Mouse (Mus musculus): Measurements from ENCODE around the gene Fgfr4. TPM values are rescaled to one million over a fixed set of nuclear protein-coding genes. Genes with fewer than 3 reads are reported as not detected.
"Not testable (repeated sequence)": the region's sequence is repeated elsewhere in the genome, so short reads cannot be mapped to it uniquely, and the experiment has no call there.

Fgfr4 gene
- total and polyA plus RNA-seq, 2 experiments from 2014 or later = 0.44 to 0.52 TPM

DNA sequence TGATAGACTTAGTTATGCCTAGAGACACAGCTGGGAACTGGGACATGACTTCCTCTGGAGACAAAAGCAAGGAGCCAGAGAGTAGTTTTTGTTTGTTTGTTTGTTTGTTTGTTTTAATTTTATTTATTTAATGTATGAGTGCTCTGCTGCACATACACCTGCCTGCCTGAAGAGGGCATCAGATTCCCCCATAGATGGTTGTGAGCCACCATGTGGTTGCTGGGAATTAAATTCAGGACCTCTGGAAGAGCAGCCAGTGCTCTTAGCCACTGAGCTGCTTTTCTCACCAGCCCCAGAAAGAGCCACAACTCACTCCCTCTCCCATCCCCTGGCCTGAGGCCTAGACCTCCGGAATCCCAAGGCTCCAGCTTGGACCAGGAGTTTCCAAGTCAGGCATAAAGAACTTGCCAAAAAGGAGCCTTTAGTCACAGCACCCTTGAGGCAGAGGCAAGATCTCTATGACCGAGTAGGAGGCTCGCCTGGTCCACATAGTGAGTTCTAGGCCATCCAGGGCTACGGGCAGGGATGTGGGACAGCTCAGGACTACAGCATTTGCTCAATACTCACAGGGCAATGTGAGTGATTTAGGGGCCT, 25.6 kb downstream of the Fgfr4 start:
- peak; percentile 60 for TF ChIP-seq CTCF (IDR thresholded peaks at IDR 0.05)
- ATAC-seq (ENCODE audit: low FRiP score) = no peak

DNA sequence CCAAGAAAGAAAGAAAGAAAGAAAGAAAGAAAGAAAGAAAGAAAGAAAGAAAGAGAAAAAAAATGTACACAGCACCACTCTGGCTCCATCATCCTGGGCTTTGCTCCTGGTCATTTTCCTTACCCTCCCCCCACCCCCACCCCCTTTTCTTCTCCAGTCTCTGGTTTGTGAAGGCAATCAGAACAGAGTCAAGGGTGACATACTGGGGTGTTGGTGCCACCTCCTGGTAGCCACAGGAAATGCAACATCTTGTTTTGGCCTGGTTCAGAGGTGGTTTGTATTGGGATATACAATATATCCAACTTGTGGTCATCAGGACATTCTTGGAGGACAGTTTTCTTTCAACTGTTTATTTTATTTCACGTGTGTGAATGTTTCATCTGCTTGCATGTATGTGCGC, 26.1 kb downstream of the Fgfr4 start:
- no peaks in the 10 kb centered on the region for H3K27me3 ChIP-seq (ENCODE audit: insufficient read depth, low read length)
- DNase-seq (ENCODE audit: low spot score) = peak; percentile 79
- H3K4me1 ChIP-seq (ENCODE audit: insufficient read depth, low read length) = no peaks in the 10 kb centered on the region
- 27% methylated on average over 2 of the region's 2 CpGs for WGBS
- no peak overlapping the region for H3K9ac ChIP-seq (replicated peaks; ENCODE audit: low read length, poor library complexity, severe bottlenecking)
- no peak overlapping the region for H3K27ac ChIP-seq (ENCODE audit: low read depth, low read length)
- H3K36me3 ChIP-seq (ENCODE audit: insufficient read depth, low read length) = no peaks in the 10 kb centered on the region
- H3K4me2 ChIP-seq (ENCODE audit: low read depth, low read length, poor library complexity, severe bottlenecking) = no peak overlapping the region
- no peak for ATAC-seq (ENCODE audit: low FRiP score)
- H3K9me3 ChIP-seq (ENCODE audit: low read length) = no peaks in the 10 kb centered on the region
- TF ChIP-seq CTCF (IDR thresholded peaks at IDR 0.05) = peak; percentile 92
- H3K4me3 ChIP-seq (ENCODE audit: low read depth, low read length) = no peak overlapping the region

More for the DNA sequence above, 25.6 kb downstream of the Fgfr4 start:
- Histone ChIP-seq H3K4me2 (ENCODE audit: low read depth, low read length, poor library complexity, severe bottlenecking) (no peak overlapping the region), H3K4me1 (ENCODE audit: insufficient read depth, low read length) (no peaks in the 10 kb centered on the region), H3K9ac (replicated peaks; ENCODE audit: low read length, poor library complexity, severe bottlenecking) (no peak overlapping the region), H3K36me3 (ENCODE audit: insufficient read depth, low read length) (no peaks in the 10 kb centered on the region), H3K27me3 (ENCODE audit: insufficient read depth, low read length) (no peaks in the 10 kb centered on the region), H3K4me3 (ENCODE audit: low read depth, low read length) (no peak overlapping the region), H3K27ac (ENCODE audit: low read depth, low read length) (no peak overlapping the region), H3K9me3 (ENCODE audit: low read length) (no peaks in the 10 kb centered on the region)
- WGBS = 62% methylated on average over 4 of the region's 4 CpGs
- DNase-seq (ENCODE audit: low spot score) = no peak

DNA sequence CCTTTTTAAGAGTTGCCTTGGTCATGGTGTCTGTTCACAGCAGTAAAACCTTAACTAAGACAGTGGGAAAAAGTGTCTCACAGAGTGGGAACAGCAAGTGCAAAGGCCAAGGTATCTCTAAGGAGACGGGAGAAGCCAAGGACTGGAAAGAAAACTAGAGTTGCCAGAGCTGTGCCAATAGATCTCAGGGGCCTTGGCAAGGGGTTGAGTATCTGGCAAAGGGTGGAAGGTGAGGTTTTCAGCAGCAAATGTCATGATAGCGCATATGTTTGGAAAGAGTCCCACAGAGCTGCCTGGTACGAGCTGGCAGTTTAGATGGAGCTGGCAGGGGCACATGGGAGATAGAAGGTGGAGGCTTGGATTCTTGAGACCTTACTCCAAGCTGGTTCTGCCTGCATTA, 27.2 kb downstream of the Fgfr4 start:
- Histone ChIP-seq H3K27me3 (ENCODE audit: insufficient read depth, low read length) (no peaks in the 10 kb centered on the region), H3K4me2 (ENCODE audit: low read depth, low read length, poor library complexity, severe bottlenecking) (no peak overlapping the region), H3K27ac (ENCODE audit: low read depth, low read length) (no peak overlapping the region), H3K4me1 (ENCODE audit: insufficient read depth, low read length) (no peaks in the 10 kb centered on the region), H3K9ac (replicated peaks; ENCODE audit: low read length, poor library complexity, severe bottlenecking) (no peak overlapping the region), H3K4me3 (ENCODE audit: low read depth, low read length) (no peak overlapping the region), H3K9me3 (ENCODE audit: low read length) (no peaks in the 10 kb centered on the region), H3K36me3 (ENCODE audit: insufficient read depth, low read length) (no peaks in the 10 kb centered on the region)
- ATAC-seq (ENCODE audit: low FRiP score) (no peak), DNase-seq (ENCODE audit: low spot score) (no peak)
- 90% methylated on average over 3 of the region's 3 CpGs for WGBS
- TF ChIP-seq CTCF (IDR thresholded peaks at IDR 0.05) = no peak

DNA sequence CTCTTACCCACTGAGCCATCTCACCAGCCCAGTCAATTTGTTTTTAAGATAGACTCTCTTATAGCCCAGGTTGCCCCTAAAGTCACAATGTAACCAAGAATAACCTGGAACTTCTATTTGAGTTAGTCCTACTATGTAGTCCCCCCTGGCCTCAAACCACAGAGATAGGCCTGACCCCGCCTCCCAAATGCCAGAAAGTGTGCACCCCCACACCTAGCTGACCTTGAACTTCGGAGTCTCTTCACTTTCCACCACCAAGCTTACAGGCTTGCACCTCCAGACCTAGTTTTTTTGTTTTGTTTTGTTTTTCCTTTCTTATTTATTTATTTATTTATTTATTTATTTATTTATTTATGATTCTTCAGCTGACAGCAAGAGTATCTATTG, 29.3 kb downstream of the Fgfr4 start:
- ATAC-seq (ENCODE audit: low FRiP score) = no peak
- H3K4me1 ChIP-seq (ENCODE audit: insufficient read depth, low read length) = no peaks in the 10 kb centered on the region
- H3K4me3 ChIP-seq (ENCODE audit: low read depth, low read length) = peak overlapping the region; percentile 26; the same call in 1 of the 2 replicates
- no peaks in the 10 kb centered on the region for H3K27me3 ChIP-seq (ENCODE audit: insufficient read depth, low read length)
- no peak for TF ChIP-seq CTCF (IDR thresholded peaks at IDR 0.05)
- no peaks in the 10 kb centered on the region for H3K36me3 ChIP-seq (ENCODE audit: insufficient read depth, low read length)
- no peak for DNase-seq (ENCODE audit: low spot score)
- H3K27ac ChIP-seq (ENCODE audit: low read depth, low read length) = no peak overlapping the region
- peak overlapping the region; percentile 44; the same call in 1 of the 2 replicates for H3K4me2 ChIP-seq (ENCODE audit: low read depth, low read length, poor library complexity, severe bottlenecking)
- 76% methylated on average over 2 of the region's 2 CpGs for WGBS
- H3K9ac ChIP-seq (replicated peaks; ENCODE audit: low read length, poor library complexity, severe bottlenecking) = no peak overlapping the region
- no peaks in the 10 kb centered on the region for H3K9me3 ChIP-seq (ENCODE audit: low read length)

DNA sequence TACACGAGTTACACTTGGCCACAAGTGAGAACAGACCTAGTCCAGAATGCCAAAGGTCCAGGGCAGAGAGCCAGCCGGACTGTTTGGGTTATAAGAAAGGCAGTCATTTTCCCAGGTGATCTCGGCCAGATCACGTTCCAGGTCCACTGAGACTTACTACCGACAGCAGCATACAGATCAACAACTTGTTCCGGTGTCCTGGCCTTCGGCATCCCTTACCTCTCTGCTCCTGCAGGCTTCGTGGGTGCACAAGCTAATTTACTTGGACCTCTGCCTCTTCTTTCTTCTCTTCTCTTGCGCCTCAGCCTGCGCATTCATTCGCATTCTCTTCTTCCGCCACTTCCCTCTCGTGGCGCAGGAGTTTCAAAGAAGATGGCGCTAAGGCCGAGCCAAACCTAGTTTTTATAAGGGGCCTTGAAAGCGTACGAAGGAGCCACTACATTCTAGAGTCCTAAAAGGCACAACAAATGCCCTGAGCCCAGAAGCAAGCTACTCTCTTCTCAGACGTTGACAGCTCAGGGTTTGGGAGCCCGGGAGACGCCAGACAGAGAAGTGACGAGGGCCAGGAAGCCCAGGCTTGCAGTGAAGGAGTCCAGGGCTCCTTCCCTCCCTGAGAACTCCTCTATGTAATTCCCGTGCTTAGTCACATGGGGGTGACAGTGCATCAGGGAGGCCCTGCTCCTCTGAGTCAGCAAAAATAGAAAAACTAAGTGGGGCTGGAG, 29.9 kb downstream of the Fgfr4 start:
- DNase-seq (ENCODE audit: low spot score) = peak; percentile 80
- Histone ChIP-seq H3K4me1 (ENCODE audit: insufficient read depth, low read length) (no peaks in the 10 kb centered on the region), H3K36me3 (ENCODE audit: insufficient read depth, low read length) (no peaks in the 10 kb centered on the region), H3K9ac (replicated peaks; ENCODE audit: low read length, poor library complexity, severe bottlenecking) (peak overlapping the region; percentile 44), H3K27ac (ENCODE audit: low read depth, low read length) (peak overlapping the region; percentile 83), H3K9me3 (ENCODE audit: low read length) (no peaks in the 10 kb centered on the region), H3K4me2 (ENCODE audit: low read depth, low read length, poor library complexity, severe bottlenecking) (peak overlapping the region; percentile 44), H3K27me3 (ENCODE audit: insufficient read depth, low read length) (no peaks in the 10 kb centered on the region), H3K4me3 (ENCODE audit: low read depth, low read length) (peak overlapping the region; percentile 26)
- WGBS = 3% methylated on average over 23 of the region's 23 CpGs
- TF ChIP-seq CTCF (IDR thresholded peaks at IDR 0.05) = peak; percentile 53
- ATAC-seq (ENCODE audit: low FRiP score) = peak; percentile 86

DNA sequence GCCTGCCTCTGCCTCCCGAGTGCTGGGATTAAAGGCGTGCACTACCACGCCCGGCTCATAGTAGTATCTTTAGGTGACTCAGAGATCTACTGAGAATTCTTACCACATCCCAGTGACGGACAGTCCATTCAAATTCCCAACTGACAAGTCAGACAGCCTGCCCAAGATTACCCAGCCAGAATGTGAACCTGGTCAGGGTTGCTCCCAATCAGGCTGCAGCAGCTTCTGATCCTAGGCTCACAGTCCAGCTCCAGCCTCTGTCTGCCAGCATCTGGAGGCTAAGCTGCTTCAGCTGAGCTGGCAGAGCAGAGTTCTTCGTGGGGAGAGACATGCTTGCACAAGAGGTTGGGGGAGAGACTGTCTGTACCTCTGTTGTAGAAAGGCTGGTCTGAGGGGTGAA, 30.9 kb downstream of the Fgfr4 start:
- 88% methylated on average over 6 of the region's 6 CpGs for WGBS
- Histone ChIP-seq H3K4me1 (ENCODE audit: insufficient read depth, low read length) (no peaks in the 10 kb centered on the region), H3K27ac (ENCODE audit: low read depth, low read length) (no peak overlapping the region), H3K36me3 (ENCODE audit: insufficient read depth, low read length) (no peaks in the 10 kb centered on the region), H3K9me3 (ENCODE audit: low read length) (no peaks in the 10 kb centered on the region), H3K4me2 (ENCODE audit: low read depth, low read length, poor library complexity, severe bottlenecking) (no peak overlapping the region), H3K9ac (replicated peaks; ENCODE audit: low read length, poor library complexity, severe bottlenecking) (no peak overlapping the region), H3K27me3 (ENCODE audit: insufficient read depth, low read length) (no peaks in the 10 kb centered on the region), H3K4me3 (ENCODE audit: low read depth, low read length) (no peak overlapping the region)
- no peak for DNase-seq (ENCODE audit: low spot score)
- no peak for TF ChIP-seq CTCF (IDR thresholded peaks at IDR 0.05)
- no peak for ATAC-seq (ENCODE audit: low FRiP score)

DNA sequence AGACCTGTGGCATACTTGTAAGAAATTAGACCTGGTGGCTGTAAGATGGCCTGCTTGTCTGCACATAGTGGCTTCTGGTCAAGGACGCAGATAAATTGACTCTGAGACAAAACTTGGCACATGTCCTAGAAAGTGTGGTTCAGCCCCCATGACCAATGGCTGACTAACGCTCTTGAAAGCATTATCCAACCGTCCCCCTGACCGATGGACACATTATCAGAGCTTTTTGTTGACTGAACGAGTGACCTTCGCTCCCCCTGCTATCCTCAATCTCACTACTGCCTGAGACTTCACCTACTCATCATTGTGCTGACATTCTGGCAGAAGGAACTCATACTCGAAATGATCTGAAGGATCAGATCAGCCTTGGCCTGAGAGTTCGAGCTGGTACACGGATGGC, 34.6 kb downstream of the Fgfr4 start:
- H3K4me1 ChIP-seq (ENCODE audit: insufficient read depth, low read length); H3K4me2 ChIP-seq (ENCODE audit: low read depth, low read length, poor library complexity, severe bottlenecking); H3K9me3 ChIP-seq (ENCODE audit: low read length); H3K9ac ChIP-seq (replicated peaks; ENCODE audit: low read length, poor library complexity, severe bottlenecking); H3K36me3 ChIP-seq (ENCODE audit: insufficient read depth, low read length); H3K27me3 ChIP-seq (ENCODE audit: insufficient read depth, low read length); H3K27ac ChIP-seq (ENCODE audit: low read depth, low read length); DNase-seq (ENCODE audit: low spot score); ATAC-seq (ENCODE audit: low FRiP score); H3K4me3 ChIP-seq (ENCODE audit: low read depth, low read length): not testable (repeated sequence)
- WGBS = 40% methylated on average over 3 of the region's 9 CpGs

All from midbrain, postnatal 0 days (tissue).